Mouse (Mus musculus): ENCODE results near the gene Bmp7.

DNA sequence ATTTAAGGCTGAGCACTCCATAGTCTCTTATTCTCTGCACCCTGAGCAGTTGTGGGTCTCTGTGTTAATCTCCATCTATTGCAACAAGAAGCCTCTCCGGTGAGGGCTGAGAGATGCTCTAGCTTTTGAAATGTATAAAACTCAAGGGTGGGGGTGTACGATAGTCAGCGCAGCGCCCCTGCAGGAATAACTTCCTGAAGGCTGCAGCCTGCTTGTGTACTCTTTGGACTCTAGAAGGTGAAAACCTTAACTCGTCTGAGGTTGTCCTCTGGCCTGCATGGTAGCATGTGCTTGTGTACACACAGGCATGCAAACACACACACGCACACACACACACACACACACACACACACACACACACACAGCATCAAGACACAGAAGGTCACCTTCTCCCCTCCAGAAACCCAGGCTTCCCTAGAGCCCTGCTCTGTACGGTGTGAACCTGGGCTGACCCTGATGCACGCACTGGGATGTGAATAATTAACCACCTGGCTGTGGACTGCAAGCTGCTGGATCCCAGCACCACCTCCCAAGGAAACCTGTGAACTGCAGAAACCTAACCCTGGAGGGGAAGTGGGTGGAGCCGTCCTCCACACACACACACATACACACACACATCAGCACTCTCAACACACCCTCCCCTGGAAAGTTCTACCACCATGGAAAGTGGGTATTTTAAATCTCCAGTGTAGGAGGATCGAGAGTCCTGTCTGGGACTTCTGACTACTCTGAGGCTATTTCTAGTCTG is 39.0 kb downstream of the Bmp7 start:
- TF ChIP-seq POLR2A (IDR thresholded peaks at IDR 0.05; ENCODE audit: control insufficient read depth, extremely low read depth, insufficient read depth, low read length, poor library complexity) (no peak), CTCF (IDR thresholded peaks at IDR 0.05; ENCODE audit: borderline replicate concordance, control insufficient read depth, extremely low read depth, insufficient read depth, low read length, poor library complexity) (no peak)
